Mouse (Mus musculus) WW6 (cell line): ENCODE data around the gene Ch25h.

Experiments
- DNase-seq: peaks from one replicate; pipeline ENCODE4 v3.0.0-alpha.2; 2013; ENCODE audit warnings: low read depth, low spot score

Gene Ch25h

GRCm38 (mm10) chr19:34468794-34469193, 6.2 kb downstream of the Ch25h start:
- no peak for DNase-seq

DNA sequence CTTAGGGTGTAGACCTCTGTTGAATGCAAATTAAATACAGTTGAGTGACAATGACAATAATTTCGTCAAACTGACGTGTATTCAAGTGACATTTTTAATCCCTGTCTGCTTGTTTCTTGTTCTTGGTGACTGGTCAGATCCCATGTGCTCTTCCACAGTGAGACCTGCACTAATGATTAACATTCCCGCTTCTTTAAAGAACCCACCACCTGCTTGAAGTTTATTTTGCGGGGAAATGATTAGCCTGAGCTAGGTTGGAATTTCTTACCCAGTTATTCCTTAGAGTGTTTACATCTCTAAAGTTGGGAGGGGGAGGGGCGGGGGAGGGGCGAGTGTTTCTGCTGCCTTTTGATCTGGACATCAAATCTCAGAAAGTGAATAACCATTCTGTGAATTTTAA, 6.7 kb downstream of the Ch25h start:
- no peak for DNase-seq

DNA sequence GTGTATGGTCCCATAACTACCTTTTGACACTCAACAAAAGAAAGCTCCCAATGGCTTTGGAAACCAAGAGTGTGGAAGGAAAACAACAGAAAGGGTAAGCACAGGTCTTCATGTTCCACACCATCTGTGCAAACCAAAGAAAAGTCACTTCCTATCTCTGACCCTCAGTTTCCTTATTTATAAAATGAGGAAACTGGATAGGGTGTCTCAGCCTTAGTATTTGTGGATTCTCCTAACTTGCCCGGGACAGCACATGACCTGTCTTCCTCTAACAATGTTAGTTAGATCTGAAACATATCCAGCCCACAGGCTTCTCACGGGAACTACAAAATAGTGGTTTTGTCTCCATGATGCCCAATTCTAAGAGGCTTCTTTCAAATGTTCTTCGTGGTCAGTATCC, 10.5 kb downstream of the Ch25h start:
- DNase-seq: no peak

- no peak for DNase-seq
These were observed 13.4 kb downstream of the Ch25h start for GRCm38 (mm10) chr19:34461451-34462019.

GRCm38 (mm10) chr19:34450784-34451370, 24.1 kb downstream of the Ch25h start:
- no peak for DNase-seq

DNA sequence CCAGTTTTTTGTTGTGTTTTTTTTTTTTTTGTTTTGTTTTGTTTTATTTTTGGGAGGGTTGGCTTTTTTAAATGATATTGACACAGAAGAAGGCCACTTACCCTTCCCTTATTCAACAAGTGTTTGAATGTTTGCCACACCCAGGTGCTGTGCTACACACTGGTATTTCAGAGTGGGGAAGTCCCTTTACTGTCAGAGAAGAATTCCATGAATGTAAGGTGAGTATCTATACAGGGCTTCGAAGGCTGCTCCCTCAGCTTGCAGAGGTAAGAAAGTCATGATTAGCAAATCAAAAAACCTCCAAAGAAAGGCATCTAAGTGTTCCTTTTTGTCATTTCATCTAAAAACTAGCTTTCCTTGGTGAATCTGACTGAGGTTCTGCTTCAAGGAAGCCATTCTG, 26.1 kb downstream of the Ch25h start:
- DNase-seq: no peak

- DNase-seq: no peak
These were observed 29.5 kb downstream of the Ch25h start for GRCm38 (mm10) chr19:34445410-34446012.

DNA sequence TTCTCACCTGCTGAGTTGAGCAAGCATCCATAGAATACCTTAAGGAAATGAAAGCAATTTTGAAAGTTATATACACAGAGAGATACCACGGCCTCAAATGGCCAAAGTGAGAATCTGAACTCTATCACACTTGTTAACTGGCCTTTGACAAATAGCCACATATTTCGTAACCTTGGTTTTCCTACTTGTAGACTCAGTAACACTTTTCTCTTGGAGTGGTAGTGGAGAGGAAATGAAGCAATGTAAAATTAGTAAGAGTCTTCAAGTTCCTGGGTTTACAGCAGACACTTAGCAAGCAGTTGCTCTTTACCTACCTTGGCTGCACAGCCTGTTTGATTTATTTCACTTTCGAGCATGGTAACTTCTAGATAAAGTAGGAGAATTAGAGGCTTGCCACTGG, 30.2 kb downstream of the Ch25h start:
- no peak for DNase-seq

DNA sequence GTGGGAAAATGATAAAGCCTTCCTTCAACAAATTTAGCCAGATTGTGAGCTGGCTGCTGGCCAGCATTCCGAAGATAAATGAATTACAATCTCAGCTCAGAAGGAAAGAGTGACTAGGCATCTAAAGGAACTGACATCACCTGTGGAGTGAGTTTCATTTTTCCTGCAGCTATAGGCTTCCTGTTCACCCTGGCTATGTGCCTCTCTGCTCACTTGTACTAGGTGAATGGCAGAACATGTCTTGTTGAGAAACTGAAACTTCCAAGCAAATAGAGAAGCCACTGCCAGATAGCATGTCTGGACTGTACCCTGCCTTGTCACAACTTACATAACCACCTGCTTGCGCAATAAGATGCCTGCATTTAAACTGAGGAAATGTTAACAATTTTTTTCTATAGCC, 33.0 kb downstream of the Ch25h start:
- DNase-seq: no peak

GRCm38 (mm10) chr19:34435197-34435611, 39.8 kb downstream of the Ch25h start:
- no peak for DNase-seq

DNA sequence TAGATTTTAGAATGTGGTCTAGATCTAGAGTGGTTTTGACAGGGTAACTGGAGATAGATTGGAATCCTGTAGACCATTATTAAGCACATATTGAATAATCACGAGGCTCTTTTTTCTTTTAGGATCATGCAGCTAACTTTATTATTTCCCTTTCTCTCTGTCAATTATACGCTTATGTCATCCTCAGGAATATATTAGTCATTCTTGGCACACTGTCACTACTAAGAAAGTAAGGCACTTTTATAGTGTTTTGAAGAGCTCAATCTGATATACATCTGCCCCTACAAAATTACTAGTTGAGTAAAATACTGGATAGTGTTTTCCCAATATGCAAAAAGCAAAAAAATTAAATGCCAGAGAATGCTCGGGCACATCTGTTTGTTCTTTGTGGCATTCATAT, 43.6 kb downstream of the Ch25h start:
- DNase-seq: no peak

GRCm38 (mm10) chr19:34423783-34424335, 51.1 kb downstream of the Ch25h start:
- no peak for DNase-seq
